Mouse (Mus musculus) layer of hippocampus, adult 18-20 months (tissue): ENCODE results near the gene Adgrd1. TPM values are rescaled to one million over a fixed set of nuclear protein-coding genes. Genes with fewer than 3 reads are reported as not detected.

ENCODE experiments used
- DNase-seq, 2 experiments: peaks; one replicate each; pipeline ENCODE4 v3.0.0; 2022; ENCODE audit warnings: low spot score in 2 of 2
- total RNA-seq, 2 experiments: library from RNA; stranded (reverse); gene quantifications; 2 replicates each; pipeline ENCODE4 v1.2.3; 2021

Gene Adgrd1
- total RNA-seq, 2 experiments from 2014 or later, result 0.33 to 0.67 TPM

DNA sequence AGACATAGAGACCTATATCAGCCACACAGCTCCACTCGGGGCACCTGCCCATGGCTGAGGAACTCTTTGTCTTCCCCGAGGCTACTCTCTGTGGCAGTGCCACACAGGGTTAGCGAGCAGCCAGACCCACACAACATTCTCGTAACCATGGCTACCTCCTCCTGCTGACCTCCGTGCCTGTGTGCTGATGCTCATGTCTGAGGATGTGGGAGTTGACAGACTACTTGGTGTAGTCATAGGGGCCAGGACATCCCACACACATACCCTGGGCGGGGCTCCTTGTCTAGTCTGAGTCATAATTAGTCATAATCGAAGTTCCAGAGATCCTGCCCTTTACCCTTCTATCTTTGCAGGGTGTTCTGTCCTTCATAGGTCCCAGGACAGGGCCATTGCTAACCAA lies 93.5 kb downstream of the Adgrd1 start:
- no peak for DNase-seq

- no peak for DNase-seq
Measured at GRCm38 (mm10) chr5:129196501-129196900, 100.0 kb downstream of the Adgrd1 start.

DNA sequence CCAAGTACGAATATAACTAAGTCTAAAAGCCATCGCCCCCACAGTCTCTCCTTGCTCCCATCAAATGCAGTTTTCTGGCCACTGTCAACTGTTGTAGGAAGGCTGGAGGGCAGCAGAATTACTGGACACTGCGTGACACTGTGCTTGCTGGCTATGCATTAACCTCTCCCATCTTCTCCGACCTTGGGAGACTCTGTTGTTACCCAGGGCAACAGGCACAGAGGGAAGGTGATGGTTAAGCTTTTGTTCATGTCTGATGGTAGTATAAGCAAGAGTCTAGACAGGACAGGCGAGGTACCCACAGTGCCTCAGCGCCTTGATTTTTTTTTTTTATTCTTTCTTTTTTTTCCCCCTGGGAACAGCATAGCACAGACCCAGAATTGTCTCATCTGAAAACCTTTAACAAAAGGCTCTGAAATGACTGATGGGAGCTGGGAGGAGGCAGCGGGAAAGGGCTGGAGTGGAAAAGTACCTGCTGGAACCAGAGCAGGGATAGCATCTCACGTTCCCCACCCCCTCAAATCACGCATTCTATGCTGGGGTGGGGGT lies 100.5 kb downstream of the Adgrd1 start:
- DNase-seq, result no peak

- DNase-seq, result no peak
Measured at GRCm38 (mm10) chr5:129200132-129200531, 103.6 kb downstream of the Adgrd1 start.

DNA sequence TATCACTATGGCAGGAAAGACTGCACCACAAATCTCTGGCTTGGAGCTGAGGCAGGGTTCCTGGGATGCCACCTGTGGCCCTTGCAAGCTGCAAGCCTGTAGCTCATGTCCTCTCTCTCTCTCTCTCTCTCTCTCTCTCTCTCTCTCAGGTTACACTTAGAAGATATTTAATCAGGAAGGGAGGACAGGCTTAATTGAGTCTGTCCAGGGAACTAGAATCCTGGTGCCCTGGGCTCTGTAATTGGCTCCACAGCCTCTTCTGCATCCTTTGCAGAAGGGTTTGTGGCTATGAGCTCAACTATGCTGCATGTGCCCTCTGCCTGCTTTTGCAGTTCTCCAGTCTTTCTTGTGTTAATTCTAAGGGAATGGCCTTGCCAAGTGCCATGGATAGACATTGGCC lies 111.7 kb downstream of the Adgrd1 start:
- DNase-seq, result no peak

- DNase-seq, result no peak
Measured at GRCm38 (mm10) chr5:129208845-129209244, 112.3 kb downstream of the Adgrd1 start.

DNA sequence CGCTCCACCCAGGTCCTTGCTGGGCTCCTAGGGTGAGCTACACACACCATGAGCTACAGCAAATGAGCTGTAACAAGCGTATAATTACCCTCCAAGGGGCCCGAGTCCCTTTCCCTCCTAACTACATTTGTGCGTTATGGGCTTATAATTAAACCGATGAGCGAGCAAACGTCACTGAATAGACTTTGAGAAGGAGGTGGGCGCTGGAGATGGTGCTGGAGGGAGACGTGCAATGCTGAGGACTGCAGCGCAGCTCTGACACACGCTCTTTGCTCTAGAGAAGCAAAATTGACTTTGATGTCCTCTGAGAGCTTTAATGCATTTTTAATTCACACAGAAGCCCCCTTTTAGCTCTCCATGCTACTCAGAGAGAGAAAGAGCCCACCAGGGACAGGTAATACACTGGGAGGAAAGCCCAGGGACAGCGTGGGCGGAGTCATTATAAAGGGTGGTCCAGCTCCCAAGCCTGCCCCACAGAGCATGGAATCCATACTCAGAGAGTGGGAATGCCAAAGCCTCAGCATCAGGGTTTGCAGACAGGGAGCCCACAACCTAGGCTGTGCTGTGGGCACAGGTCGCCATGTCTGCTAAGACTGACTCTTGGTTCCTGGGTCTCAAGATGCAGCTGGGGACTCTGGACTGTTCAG lies 115.0 kb downstream of the Adgrd1 start:
- no peak for DNase-seq

DNA sequence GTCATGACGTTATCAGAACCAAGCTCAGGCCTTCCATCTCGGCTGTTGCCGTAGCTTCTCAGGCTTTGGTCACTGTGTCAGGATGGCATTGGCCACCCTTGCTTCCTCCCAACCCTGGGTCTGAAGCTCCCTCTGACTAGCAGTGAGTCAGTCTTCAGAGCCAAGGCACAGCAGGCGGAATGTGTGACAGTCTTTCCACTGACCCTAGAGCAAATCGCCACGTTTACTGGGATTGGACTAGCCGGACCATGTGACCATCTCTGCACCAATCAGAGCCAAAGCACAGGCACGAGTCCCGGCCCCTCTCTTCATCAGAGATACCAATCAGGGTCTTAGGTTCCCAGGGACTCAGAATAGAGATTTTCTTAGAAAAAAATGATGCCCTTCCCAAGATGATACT lies 117.5 kb downstream of the Adgrd1 start:
- no peak for DNase-seq

- DNase-seq, result no peak
Measured at GRCm38 (mm10) chr5:129216001-129216400, 119.5 kb downstream of the Adgrd1 start.

GRCm38 (mm10) chr5:129217481-129218221 lies 121.1 kb downstream of the Adgrd1 start:
- no peak for DNase-seq

DNA sequence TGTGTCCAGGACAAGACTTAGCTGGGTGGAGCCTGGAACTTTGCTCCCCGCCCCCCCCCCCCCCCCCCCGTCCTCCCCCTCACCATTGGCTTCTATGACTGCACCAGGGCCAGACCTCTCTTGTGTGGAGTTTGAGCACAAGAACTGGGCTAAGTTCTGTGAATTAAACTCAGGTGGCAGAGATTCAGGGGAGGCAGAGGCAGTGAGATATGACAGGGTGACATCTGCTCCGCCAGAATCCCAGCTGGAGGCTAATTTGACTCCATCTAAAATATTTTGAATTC lies 121.6 kb downstream of the Adgrd1 start:
- peak in 1 of 2 experiments; percentile 12 for DNase-seq

DNA sequence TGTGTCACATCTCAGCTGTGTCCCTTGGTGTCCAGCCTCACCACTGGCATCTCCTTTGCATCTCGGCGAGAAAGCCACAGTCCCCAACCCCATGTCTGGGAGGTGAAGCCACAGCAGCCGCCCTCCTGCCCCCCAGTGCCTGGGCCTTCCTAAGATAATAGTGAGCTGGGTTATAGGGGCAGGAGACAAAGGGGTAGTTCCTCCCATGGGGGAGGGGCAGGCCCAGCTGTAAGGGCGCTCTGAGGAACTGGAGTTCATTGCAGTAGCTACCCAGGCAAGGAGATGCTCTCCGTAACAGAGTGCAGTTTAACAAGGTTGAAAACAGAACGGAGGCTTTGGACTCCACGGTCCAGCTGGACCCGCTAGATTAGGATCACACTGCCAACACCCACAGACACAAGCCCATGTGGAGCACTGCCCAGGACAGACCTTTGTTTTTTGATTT lies 122.0 kb downstream of the Adgrd1 start:
- DNase-seq, result no peak

DNA sequence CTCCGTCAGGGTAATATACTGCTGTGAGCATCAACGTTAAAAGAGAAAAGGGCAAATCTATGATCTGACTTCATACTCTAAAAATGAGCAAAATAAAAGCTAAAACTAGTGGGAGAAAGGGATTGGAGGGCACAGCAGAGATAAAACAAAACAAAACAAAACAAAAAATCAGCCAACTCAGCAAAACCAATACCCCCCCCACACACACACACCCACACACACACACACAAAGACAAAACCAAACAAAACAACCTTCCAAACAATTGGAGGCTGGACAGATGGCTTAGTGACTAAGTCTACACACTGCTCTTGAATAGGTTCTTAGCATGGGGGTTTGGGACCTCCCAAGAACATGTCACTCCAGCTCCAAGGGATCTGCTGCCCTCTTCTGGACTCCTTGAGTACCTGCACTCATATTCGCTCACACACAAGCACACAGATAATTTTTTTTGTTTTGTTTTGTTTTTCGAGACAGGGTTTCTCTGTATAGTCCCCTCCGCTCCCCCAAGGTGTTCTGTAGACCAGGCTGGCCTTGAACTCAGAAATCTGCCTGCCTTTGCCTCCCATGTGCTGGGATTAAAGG lies 122.7 kb downstream of the Adgrd1 start:
- no peak for DNase-seq

- no peak for DNase-seq
Measured at GRCm38 (mm10) chr5:129225810-129226450, 129.4 kb downstream of the Adgrd1 start.

- DNase-seq, result no peak
Measured at GRCm38 (mm10) chr5:129228171-129228570, 131.6 kb downstream of the Adgrd1 start.

GRCm38 (mm10) chr5:129233301-129233700 lies 136.8 kb downstream of the Adgrd1 start:
- no peak for DNase-seq

DNA sequence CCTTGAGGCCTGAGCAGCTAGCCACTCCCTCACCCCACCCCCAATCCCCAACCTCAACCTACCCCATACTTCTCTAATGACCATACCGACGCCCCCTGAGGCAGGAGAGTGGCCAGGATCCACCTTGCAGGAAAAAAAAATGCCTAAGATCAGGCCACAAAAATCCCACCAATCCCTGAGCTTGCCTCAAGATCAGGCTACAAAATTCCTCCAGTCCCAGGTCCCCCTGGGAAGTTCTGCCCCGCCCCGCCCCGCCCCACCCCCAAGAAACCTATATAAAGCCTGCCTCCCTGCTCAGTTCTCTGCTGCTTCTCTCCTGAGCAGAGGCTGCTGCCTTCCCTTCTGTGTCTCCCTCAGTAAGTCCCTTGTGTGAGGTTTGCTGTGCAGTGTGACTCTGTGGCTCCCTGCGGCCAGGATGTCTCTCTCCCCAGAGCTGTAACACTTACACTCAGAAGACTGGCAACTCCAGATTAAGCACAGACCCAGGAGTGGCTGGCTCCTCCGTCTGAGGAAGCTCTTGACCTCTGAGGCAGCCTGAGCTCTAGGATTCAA lies 137.4 kb downstream of the Adgrd1 start:
- DNase-seq, result no peak

- no peak for DNase-seq
Measured at GRCm38 (mm10) chr5:129236366-129236765, 139.8 kb downstream of the Adgrd1 start.

GRCm38 (mm10) chr5:129241865-129242264 lies 145.3 kb downstream of the Adgrd1 start:
- DNase-seq, result no peak

DNA sequence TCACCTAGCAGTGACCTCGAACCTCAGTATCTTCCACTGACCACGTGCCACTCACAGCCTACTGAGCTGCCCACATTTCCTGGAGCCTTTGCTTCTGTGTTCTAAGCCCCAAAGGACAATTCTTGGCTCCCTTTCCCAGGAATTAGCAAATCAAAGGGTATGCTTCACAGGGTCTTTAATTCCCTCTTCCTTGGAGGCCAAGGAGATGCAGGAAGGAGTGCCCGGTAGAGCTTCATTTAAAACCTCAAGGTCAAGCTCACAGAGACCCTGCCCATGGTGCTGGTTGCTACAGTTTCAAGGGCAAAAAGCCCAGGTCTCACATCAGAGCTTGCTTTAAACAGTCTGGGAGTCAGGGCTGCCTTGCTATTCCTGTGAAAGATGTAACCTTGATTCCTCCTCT lies 145.7 kb downstream of the Adgrd1 start:
- DNase-seq, result no peak

- DNase-seq, result no peak
Measured at GRCm38 (mm10) chr5:129243120-129243519, 146.6 kb downstream of the Adgrd1 start.

DNA sequence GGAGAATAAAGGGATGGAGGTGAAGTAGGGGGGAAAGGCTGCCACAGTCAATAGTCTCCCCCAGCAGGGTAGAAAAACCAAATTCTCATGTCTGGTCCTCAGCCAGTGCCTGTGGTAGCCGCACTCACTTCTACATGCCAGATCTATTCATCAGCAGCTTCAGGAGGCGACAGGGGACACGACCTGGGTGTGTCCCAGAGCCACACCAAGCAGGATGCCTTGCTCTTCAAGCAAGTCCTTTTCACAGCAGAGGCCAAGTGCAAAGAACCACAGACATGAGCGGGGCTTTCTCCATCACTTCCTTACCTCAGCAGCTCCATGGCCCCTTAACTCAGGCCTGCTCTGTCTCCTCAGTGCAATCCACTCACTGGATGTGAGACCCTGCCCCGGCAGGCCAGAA lies 147.8 kb downstream of the Adgrd1 start:
- no peak for DNase-seq
